Mouse (Mus musculus): ENCODE results near the gene Cartpt. TPM values are rescaled to one million over a fixed set of nuclear protein-coding genes. Genes with fewer than 3 reads are reported as not detected.
"Not testable (repeated sequence)": the region's sequence is repeated elsewhere in the genome, so short reads cannot be mapped to it uniquely, and the experiment has no call there.

The Cartpt gene
- total RNA-seq (2021): 1 to 10 TPM; 1.2 to 3.9 TPM

DNA sequence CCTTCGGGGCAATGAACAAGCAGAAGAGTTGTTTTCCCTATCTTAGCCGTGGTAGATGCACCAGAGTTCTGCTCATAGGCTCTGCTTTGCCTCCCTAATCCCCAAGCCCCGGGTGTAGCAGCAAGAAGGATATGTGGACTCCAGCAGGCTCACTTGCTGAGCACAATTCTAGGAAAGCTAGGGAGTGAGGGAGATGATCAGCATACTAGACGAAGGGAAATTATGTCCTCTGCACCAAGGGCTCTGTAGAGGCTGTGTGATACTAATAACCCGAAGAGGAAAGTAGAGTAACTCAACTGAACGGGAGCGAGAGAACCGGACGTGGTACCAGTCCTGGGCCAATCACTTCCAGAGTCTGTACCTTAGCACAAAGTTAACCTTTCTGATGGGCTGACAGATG lies at the start of gene Cartpt:
Gene Cartpt, minus strand, starts transcription at position 127 of the 400 bp plus-strand sequence.
- no peak for DNase-seq (ENCODE audit: extremely low spot score in 1 of 2, low spot score in 1 of 2)

DNA sequence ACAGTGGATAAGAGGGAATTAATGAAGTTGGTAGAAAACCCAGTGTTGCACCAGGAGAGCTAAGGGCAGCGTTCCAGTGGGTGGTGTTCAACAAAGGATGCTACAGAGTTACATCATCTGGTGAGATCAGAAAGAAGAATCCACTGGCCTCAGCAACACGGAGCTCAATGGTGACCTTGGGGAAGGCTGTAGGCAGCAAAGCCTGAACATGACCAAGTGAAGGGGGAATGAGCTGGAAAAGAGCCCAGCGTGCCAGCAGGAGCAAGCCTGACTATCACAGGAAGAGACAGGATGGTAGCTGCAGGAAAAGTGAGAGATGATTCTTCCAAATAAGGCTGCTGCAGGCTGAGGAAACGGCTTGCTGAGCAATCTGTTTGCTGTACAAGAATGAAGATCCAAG lies 46.5 kb upstream of the Cartpt start:
- no peak for DNase-seq (ENCODE audit: extremely low spot score in 1 of 2, low spot score in 1 of 2)

DNA sequence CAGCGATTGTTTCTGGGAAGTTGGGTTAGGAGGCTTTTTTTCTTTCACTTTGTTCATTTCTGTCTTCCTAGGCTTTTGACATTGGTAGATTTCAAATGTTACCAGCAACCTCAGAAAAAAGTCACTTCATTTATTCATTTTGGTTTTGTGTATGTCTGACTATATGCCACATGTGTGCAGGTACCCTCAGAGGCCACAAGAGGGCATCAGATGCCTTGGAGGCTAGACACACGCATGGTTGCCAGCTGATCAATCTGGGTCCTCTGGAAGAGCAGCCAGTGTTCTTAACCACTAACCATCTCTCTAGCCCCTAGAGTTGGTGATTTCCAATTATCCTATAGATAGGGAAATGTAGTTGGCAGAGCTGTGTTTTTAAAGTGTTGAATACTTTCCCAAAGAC lies 42.6 kb upstream of the Cartpt start:
- no peak for DNase-seq (ENCODE audit: extremely low spot score in 1 of 2, low spot score in 1 of 2)

DNA sequence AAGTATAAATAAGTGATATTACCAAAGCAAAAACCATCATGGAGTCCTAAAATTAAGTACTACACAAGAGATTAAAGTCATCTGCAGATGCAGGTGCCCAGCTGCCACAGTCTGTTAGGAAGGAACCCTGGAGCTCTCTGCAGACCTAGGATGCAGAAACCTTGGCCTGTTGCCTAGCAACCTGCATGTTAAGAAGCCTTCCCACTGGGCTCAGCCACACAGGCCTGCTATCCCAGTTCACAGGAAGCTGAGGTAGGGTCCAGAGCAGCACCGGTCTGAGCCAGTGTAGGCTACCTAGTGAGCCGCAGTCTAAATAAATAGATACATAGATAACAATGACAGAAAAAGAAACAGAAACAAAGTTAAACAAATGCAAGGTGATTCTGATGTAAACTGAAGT lies 39.7 kb upstream of the Cartpt start:
- DNase-seq (ENCODE audit: extremely low spot score in 1 of 2, low spot score in 1 of 2): no peak

DNA sequence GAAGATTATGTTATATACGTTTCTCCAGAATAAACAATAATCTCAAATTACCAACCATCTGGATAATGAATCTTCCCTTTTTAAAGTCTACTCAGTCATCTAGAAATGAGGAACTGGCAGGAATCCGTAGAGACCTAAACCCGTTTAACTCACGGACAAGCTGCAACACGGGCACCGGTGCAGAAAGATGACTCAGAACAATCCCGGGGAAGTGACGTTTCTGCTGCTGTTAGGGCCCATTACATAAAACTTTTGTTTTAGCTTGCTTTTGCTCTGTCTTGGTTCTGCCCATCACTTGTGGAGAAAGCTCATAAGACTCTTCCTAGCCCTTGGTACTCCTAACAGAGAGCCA lies 38.4 kb upstream of the Cartpt start:
- no peak for DNase-seq (ENCODE audit: extremely low spot score in 1 of 2, low spot score in 1 of 2)

DNA sequence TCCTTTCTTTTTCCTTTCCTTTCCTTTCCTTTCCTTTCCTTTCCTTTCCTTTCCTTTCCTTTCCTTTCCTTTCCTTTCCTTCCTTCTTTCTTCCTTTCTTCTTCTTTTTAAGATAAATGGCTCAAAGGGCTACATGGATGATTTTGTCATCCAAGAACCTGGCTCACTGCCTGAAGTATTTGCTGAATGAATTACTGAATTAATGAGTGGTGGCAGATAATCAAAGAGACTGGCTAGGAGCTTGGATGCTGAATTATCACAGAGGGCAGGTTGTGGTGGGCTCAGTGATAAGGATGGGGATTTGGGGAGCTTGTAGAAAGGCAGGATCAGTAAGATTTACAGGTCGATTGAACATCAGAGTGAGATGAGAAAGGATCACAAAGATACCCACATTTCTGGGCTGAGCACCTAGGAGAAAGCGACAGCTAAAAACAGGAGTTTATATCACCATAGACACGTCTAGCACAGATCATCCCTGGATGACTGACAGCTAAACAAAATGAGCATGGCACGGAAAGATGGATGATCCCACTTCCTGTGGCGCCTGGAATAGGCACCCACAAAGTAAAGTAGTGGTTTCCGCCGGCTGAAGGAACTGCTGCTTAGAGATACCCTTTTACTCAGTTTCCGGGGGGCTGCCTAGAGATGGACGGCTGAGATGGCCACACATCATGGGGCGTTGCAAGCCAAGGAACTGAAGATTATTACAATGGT lies 37.9 kb upstream of the Cartpt start:
- DNase-seq (ENCODE audit: extremely low spot score in 1 of 2, low spot score in 1 of 2): no peak

DNA sequence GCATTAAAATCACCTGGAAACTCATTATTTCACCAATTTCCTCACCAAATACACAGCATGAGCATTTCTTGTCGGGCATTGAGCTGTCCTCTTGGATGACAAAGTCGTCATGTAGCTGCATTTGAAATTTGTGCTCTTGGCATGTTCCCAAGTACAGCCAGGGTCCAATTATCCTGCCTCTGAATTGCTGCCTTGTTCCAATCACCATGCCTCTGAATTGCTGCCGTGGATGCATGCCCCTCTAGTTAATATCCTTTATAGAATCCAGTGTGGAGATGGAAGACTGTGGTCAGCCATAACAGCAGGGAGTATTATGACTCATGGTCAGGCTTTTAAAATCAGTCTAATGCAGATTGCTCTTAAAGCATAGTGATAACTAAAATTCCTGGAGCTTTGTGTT lies 36.9 kb upstream of the Cartpt start:
- DNase-seq (ENCODE audit: extremely low spot score in 1 of 2, low spot score in 1 of 2): no peak

DNA sequence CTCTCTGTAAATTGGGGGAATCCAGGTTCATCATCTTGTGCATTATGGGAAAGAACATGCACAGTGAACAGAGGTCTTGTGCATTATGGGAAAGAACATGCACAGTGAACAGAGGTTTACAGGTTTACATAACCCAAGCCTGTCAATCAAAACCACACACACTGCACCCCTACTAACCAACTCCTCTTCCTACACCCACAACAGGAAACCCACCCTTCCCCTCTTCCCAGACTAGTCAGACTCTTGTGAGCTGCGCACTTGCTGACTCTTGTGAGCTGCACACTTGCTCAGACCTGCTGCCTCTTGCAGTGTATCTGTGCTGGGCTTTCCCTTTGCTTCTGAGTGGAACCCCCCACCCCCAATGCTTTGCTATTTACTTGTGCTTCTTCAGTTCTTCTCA lies 31.5 kb upstream of the Cartpt start:
- DNase-seq (ENCODE audit: extremely low spot score in 1 of 2, low spot score in 1 of 2): no peak

DNA sequence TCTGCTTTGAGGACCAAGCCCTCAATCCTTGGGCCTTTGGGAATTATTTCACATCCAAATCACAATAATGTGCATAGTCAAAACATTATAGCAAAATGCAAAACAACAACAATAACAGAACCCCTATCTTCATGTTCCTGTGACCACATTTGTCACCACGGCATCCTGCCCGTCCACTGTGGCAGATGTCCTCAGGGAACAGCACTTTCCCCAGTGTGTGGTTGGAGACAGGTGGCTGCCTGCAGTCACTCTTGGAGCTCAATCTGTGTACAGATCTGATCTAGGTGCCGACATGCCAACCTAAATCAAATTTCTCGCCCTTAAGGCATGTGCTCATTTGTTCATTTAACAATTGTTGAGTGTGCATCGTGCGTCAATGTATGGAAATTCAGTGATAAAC lies 30.6 kb upstream of the Cartpt start:
- DNase-seq (ENCODE audit: extremely low spot score in 1 of 2, low spot score in 1 of 2): no peak

DNA sequence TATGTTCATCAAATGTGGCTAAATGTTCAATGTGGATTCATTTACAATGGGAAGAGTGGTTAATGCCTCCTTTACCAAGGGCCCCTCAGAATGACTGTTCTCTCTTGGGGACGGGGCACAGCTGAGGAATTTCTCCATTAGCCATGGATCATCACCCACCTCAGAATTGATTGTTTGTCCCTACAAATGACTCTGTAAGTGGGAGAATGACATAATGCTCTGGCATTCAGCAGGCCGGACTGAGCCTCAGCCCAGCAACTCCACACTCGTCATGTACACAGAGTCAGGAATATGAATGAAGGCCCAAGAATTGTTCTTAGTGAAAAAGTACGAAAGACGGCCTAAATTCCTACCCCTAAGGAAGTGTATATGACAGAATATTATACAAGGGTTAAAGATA lies 25.4 kb upstream of the Cartpt start:
- no peak for DNase-seq (ENCODE audit: extremely low spot score in 1 of 2, low spot score in 1 of 2)

DNA sequence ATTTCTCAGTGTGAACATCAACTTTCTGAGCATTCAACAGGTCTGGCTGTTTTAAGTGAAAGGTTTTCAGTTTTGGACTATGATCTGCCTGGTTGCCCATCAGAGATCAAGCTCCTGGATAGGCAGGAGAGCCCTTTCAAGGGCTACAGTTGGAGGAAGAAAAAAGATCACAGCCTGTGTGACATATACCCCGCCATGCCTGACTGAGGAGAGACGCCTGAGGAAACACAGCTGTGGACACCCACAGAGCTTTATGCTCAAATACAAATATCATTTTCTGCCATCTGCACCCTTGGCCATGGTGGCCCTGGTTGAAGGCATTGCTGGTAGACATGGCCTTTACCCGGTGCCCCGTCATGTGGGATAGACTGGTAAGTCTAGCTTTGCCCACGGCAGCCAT lies 14.7 kb upstream of the Cartpt start:
- DNase-seq (ENCODE audit: extremely low spot score in 1 of 2, low spot score in 1 of 2): no peak

DNA sequence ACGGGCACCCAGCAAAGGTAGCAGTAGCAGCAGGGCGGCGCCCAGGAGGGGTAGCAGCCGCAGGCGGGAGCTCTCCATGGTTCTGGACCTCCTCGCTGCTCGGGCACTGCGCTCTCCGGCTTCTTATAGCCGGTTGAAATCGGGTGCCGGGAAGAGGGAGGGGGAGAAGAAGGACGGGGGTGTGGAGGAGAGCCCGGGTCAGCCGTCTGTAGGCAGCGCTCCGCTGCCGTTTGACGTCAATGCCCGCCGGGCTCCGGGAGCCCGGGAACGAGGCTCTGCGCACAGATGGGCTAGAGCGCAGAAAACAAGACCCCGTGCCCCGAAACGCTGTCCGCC lies 366 bp downstream of the Cartpt start:
- peak in 1 of 2 experiments; percentile 8 for DNase-seq (ENCODE audit: extremely low spot score in 1 of 2, low spot score in 1 of 2)

DNA sequence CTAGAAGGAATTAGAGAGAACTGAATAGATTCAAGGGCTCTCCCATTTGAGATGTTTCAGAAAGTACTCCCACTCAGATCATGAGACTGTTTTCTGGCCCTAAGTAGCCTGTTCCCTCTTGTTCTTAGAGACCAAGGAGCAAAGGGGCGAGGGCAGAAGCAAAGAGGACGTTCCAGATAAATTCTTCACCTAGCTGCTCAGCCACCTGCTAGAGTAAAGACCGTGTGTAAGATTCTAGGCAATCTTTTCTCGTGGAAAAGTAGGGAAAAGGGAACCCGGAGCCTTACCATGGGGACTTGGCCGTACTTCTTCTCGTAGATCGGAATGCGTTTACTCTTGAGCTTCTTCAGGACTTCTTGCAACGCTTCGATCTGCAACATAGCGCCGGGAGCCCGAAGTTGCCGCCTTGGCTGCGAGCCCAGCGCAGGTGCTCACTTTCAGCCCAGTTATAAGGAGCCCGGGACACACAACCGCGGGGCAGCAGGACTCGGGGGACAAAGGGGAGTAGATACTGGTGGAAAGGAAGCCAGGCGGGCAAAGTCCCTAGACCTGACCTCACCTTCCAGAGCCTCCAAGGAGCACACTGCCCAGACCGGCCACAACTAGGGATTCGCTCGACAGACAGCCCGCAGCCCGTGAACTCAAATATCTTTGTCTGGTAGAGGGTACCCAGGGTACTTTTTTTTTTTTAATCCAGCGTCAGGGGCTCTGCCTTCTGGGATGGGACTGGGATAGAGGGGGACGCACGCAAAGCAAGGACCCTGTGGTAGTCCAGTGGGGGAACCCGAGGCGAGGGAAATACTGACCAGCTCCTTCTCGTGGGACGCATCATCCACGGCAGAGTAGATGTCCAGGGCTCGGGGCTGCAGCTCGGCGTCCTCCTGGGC lies 978 bp downstream of the Cartpt start:
- no peak for DNase-seq (ENCODE audit: extremely low spot score in 1 of 2, low spot score in 1 of 2)

DNA sequence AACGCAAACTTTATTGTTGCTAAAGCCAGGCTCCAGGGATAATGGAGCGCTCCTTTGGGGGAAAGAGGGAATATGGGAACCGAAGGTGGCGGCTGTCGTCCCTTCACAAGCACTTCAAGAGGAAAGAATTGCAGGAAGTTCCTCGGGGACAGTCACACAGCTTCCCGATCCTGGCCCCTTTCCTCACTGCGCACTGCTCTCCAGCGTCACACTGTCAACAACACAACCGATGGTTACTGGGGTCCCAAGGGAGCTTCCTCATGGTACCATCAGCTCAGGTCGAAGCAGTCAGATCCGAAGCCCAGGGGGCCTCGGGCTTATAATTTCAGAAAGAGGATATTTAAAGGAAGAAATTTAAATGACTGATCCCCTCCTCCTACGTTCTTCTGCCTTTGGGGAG lies 2.1 kb downstream of the Cartpt start:
- no peak for DNase-seq (ENCODE audit: extremely low spot score in 1 of 2, low spot score in 1 of 2)

DNA sequence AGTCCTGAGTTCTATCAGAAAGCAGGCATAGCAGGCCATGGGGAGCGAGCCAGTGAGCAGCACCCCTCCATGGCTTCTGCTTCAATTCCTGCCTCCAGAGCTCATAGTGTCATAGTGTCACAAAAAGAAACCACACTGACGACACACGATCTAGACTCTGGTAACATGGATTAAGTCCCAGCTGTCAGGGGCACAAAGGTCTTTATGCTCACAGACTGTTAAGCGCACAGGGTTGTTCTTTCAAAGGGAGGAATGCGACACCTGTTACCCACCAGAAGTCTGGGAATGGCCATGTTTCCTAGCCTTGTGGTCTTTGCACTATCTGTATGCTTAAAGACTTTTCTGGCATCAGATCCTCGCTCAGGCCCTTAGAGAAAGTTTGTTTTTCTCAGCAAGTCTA lies 15.3 kb downstream of the Cartpt start:
- DNase-seq (ENCODE audit: extremely low spot score in 1 of 2, low spot score in 1 of 2): no peak

DNA sequence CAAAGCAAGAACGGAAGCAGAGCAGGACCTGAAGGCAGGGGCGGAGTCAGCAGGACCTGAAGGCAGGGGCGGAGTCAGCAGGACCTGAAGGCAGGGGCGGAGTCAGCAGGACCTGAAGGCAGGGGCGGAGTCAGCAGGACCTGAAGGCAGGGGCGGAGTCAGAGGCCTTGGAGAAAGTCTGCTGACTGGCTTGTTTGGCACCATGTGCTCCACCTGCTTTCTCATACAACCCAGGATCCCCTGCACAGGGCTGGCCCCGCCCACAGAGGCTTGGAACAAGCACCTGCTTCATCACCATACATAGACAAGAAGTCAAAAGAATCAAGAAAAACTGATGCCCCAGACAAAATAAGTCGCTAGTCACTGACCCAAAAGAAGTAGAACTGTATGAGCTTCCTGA lies 19.1 kb downstream of the Cartpt start:
- DNase-seq (ENCODE audit: extremely low spot score in 1 of 2, low spot score in 1 of 2): not testable (repeated sequence)

DNA sequence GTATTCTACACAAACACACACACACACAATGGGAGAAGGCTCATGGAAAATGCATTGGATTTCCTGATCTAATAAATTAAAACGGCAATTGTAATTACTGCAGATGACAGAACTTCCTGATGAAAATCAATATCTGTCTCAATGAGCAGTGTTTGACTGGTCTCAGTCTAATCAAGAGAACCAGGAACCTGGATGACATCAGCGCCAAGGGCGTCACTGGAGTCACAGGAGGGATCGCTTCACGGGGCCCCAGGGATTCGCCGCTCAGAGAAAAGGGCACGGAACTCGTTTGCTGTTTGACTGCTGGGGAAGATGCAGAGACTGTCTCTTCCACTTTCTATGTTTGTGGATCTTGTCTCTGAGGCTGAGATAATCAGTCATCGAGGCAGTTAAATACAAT lies 21.2 kb downstream of the Cartpt start:
- DNase-seq (ENCODE audit: extremely low spot score in 1 of 2, low spot score in 1 of 2): no peak

DNA sequence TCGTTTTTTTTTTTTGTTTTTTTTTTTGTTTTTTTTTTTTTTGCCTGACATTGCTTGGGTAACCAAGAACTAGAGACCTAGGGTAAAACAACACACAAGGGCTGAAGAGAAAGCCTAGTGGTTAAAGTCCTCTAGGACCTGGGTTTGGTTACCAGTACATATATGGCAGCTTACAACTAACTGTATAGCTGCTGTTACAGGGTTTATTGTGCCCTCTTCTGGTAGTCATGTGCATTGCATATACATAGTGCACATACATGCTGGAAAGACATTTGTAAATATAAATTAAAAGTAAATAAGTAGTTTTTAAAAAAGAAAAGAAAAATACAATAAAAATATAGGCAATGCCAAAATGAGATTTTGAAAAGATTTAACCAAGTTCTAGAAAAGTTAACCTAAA lies 28.8 kb downstream of the Cartpt start:
- DNase-seq (ENCODE audit: extremely low spot score in 1 of 2, low spot score in 1 of 2): no peak

DNA sequence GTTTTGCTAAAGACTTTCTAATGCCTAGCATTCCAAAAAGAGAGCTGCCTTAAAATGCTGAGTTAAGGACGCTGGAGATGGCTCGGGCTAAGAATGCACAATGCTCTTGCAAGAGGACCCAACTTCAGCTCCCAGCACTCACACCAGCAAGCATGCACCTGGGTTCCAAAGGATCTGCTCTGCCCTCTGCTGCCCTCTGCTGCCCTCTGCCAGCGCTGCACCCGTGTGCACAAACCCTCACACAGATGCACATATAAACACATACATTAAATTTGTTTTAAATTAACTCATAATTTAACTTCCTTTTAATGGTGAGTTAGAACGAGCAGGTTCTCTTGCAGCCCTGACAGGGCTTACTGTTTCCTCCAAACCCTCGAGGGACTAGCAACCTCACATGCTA lies 32.5 kb downstream of the Cartpt start:
- DNase-seq (ENCODE audit: extremely low spot score in 1 of 2, low spot score in 1 of 2): no peak

DNA sequence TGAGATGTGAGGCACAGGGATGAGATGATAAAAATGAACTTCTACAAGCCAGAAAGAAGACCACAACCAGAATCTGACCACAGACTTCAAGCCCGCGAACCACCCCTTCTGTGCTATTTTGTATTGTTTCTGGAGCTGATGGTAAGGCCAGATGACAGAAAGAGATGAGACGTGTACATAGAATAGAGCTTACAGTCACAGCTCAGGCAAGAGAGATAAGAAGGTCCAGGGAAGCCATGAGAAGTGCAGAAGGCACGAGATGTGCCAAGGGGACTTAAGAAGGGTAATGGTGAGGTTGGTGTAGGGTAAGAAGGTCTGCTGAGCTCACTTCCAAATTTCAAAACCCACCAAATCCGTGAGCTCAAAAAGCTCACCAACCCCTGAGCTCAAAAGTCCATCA lies 36.6 kb downstream of the Cartpt start:
- DNase-seq (ENCODE audit: extremely low spot score in 1 of 2, low spot score in 1 of 2): no peak

DNA sequence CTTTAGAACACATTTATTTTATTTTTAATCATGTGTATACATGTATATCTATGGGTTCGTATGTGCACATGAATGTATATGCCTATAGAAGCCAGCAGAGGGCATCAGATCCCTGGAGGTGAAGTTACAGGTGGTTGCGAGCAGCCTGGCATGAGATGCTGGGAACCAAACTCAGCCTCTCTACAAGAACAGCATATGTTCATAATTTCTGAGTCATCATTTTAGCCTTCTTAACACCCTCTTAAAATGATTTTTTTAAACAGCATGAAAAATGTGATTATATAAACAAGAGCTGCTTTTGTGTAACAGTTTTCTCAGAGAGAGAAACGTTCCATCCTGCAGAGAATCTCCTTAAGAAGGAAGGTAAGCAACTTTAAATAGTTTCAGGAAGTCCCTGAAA lies 40.2 kb downstream of the Cartpt start:
- DNase-seq (ENCODE audit: extremely low spot score in 1 of 2, low spot score in 1 of 2): no peak

DNA sequence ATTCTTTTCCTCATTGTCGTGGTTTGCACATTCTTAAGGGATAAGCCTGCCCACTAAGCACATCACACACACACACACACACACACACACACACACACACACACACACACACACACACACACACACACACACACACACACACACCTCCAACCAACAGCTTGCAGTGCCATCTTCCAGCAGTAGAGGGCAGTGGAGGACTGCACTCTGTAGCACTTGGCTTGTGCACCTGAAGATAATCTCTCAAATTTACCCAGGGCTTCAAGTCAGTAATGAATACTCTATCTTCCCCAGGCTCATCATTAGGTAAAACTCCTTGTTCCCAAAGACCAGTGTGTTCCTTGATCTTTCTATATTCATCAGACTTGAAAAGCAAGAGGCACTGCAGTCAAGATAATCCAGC lies 41.8 kb downstream of the Cartpt start:
- peak in 1 of 2 experiments; percentile 76 for DNase-seq (ENCODE audit: extremely low spot score in 1 of 2, low spot score in 1 of 2)
